Mouse (Mus musculus) hindbrain, embryonic 16.5 days (tissue): ENCODE measurements around the gene Ccdc85b. TPM values are rescaled to one million over a fixed set of nuclear protein-coding genes. Genes with fewer than 3 reads are reported as not detected.

Source experiments
- polyA plus RNA-seq: library from polyadenylated mRNA; unstranded; fragments of >200 nt; fragmentation: Nextera tagmentation; extraction: Ambion mirVana; gene quantifications from 2 replicates; pipeline ENCODE4 v1.2.1, GENCODE M21; 2015

Gene Ccdc85b
- polyA plus RNA-seq, 1 experiment from 2014 or later = 12.4 TPM

Other genes starting within 250 kb of the Ccdc85b start
- 47.6 and 56.9 TPM in 2 replicates for gene Pacs1, start 184.8 kb downstream of the Ccdc85b start, polyA plus RNA-seq
- gene Sf3b2, start 162.4 kb downstream of the Ccdc85b start, polyA plus RNA-seq = 308 and 315 TPM in 2 replicates
- 42.3 and 48.3 TPM in 2 replicates for gene Gal3st3, start 159.6 kb downstream of the Ccdc85b start, polyA plus RNA-seq
- gene Catsper1, start 122.2 kb downstream of the Ccdc85b start, polyA plus RNA-seq = not detected in 2 replicates
- 9.8 and 11.9 TPM in 2 replicates for gene Cst6, start 108.3 kb downstream of the Ccdc85b start, polyA plus RNA-seq
- gene Eif1ad, start 91.2 kb downstream of the Ccdc85b start, polyA plus RNA-seq = 40.6 and 44.4 TPM in 2 replicates
- 315 and 333 TPM in 2 replicates for gene Banf1, start 90.7 kb downstream of the Ccdc85b start, polyA plus RNA-seq
- 58.8 and 66.0 TPM in 2 replicates for gene Sart1, start 69.2 kb downstream of the Ccdc85b start, polyA plus RNA-seq
- 0.36 TPM in 1 of 2 replicates, not detected in the other for gene Tsga10ip, start 55.4 kb downstream of the Ccdc85b start, polyA plus RNA-seq
- gene Drap1, start 32.9 kb downstream of the Ccdc85b start, polyA plus RNA-seq = 301 and 318 TPM in 2 replicates
- gene AI837181, start 32.8 kb downstream of the Ccdc85b start, polyA plus RNA-seq = 38.5 and 72.7 TPM in 2 replicates
- not detected in 2 replicates for gene Fosl1, start 10.3 kb downstream of the Ccdc85b start, polyA plus RNA-seq
- gene Fibp, start 2.7 kb upstream of the Ccdc85b start, polyA plus RNA-seq = 147 and 153 TPM in 2 replicates
- 4.5 TPM in 2 replicates for gene Ctsw, start 10.6 kb upstream of the Ccdc85b start, polyA plus RNA-seq
- gene Efemp2, start 16.1 kb upstream of the Ccdc85b start, polyA plus RNA-seq = 44.2 and 53.1 TPM in 2 replicates
- gene Mus81, start 30.5 kb upstream of the Ccdc85b start, polyA plus RNA-seq = 50.9 and 54.5 TPM in 2 replicates
- gene Cfl1, start 32.6 kb upstream of the Ccdc85b start, polyA plus RNA-seq = 3,487 and 3,609 TPM in 2 replicates
- gene 1700020D05Rik, start 45.9 kb upstream of the Ccdc85b start, polyA plus RNA-seq = 0.15 TPM in 1 of 2 replicates, not detected in the other
- gene Snx32, start 52.6 kb upstream of the Ccdc85b start, polyA plus RNA-seq = 92.7 and 101 TPM in 2 replicates
- gene Ovol1, start 102.8 kb upstream of the Ccdc85b start, polyA plus RNA-seq = 0.11 and 0.20 TPM in 2 replicates
- 3.4 and 3.5 TPM in 2 replicates for gene Ap5b1, start 110.1 kb upstream of the Ccdc85b start, polyA plus RNA-seq
- gene Rnaseh2c, start 144.0 kb upstream of the Ccdc85b start, polyA plus RNA-seq = 62.0 and 75.4 TPM in 2 replicates
- gene Kat5, start 152.3 kb upstream of the Ccdc85b start, polyA plus RNA-seq = 63.3 and 70.6 TPM in 2 replicates
- 35.7 and 38.7 TPM in 2 replicates for gene Rela, start 179.6 kb upstream of the Ccdc85b start, polyA plus RNA-seq
- 14.3 and 19.1 TPM in 2 replicates for gene Sipa1, start 205.8 kb upstream of the Ccdc85b start, polyA plus RNA-seq
- 9.2 and 13.2 TPM in 2 replicates for gene Map3k11, start 230.8 kb upstream of the Ccdc85b start, polyA plus RNA-seq
- 22.6 and 24.8 TPM in 2 replicates for gene Pcnx3, start 231.0 kb upstream of the Ccdc85b start, polyA plus RNA-seq
- not detected in 2 replicates for gene Kcnk7, start 246.5 kb upstream of the Ccdc85b start, polyA plus RNA-seq